In the genomic region with DNA sequence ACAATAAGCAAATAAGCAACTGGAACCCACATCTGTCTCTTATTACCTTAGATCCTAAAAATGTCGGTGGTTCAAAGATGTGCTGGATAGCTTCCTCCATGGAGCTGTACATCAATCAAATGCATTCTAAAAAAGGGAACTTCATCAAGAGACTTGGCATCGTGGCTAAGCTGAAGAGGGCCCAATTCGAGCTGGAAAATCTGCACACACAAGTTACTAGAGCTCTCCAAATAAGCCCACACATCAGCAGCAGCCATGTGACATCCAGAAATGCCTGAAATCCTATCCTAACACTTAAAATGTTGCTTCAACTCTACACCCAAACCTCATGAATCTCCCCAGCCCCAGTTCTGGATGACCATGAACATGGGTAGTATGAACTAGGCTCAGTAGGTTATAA, we compare ENCODE assay signal across 14 mouse cellular contexts.
"Had no signal": no experiment of that assay in that cellular context is flagged by ENCODE, and none has a peak within 500 bp of the region (broad histone marks: within the 10 kb centered on the region; RNA-seq: fewer than 3 reads in every experiment).

No protein-coding gene starts in this region.

- H3K36me3 ChIP-seq: liver, embryonic 13.5 days; lung, embryonic 15.5 days; midbrain, embryonic 13.5 days; neural tube, embryonic 15.5 days had no signal

- H3K4me2 ChIP-seq: liver, embryonic 13.5 days; lung, embryonic 15.5 days; midbrain, embryonic 13.5 days; neural tube, embryonic 15.5 days had no signal

- DNase-seq: kidney, adult 8-10 months; kidney, postnatal 25 days; liver; liver, embryonic 13.5 days; liver, postnatal 0 days; lung, postnatal 14 days; right cerebral cortex, postnatal 4 days; spleen, adult 18-20 months; thymus, adult 2 months; thymus, postnatal 25 days had no signal

- H3K27ac ChIP-seq: liver, embryonic 13.5 days; lung, embryonic 15.5 days; macrophage; midbrain, embryonic 13.5 days; neural tube, embryonic 15.5 days had no signal

- ATAC-seq: liver, postnatal 0 days; midbrain, embryonic 13.5 days had no signal

- H3K9me3 ChIP-seq: liver, embryonic 13.5 days; lung, embryonic 15.5 days; midbrain, embryonic 13.5 days; neural tube, embryonic 15.5 days had no signal

- H3K4me1 ChIP-seq: liver, embryonic 13.5 days; lung, embryonic 15.5 days; midbrain, embryonic 13.5 days; neural tube, embryonic 15.5 days had no signal

- H3K9ac ChIP-seq: liver, embryonic 13.5 days; liver, postnatal 0 days; lung, embryonic 15.5 days; midbrain, embryonic 13.5 days; neural tube, embryonic 15.5 days had no signal

- H3K4me3 ChIP-seq: liver, embryonic 13.5 days; lung, embryonic 15.5 days; midbrain, embryonic 13.5 days; neural tube, embryonic 15.5 days had no signal

- H3K27me3 ChIP-seq: liver, embryonic 13.5 days; lung, embryonic 15.5 days; midbrain, embryonic 13.5 days; neural tube, embryonic 15.5 days had no signal
